Mouse (Mus musculus): ENCODE measurements around the gene Aldob.
"Not testable (repeated sequence)": the region's sequence is repeated elsewhere in the genome, so short reads cannot be mapped to it uniquely, and the experiment has no call there.

The Aldob gene

DNA sequence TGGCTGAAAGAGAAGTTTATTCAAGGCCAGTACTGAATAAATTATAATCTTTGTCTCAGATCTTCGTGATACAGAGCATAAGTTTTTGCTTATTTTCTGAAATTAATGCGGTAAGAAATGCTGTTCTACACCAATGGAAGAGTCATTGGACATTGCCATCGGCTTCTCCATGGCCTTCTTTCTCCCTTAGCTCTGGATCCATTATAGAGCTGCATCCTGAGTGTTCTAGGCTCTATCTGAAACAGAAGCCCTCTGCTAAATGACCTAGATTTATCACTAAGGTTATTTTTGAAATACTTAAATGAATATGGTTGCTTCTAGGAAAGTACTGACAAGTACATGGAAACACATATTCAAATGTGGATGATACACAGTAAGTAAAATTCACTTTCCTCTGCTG, 14.3 kb downstream of the Aldob start:
- no peak for DNase-seq

GRCm38 (mm10) chr4:49522576-49522975, 26.8 kb downstream of the Aldob start:
- DNase-seq = peak; percentile 52

DNA sequence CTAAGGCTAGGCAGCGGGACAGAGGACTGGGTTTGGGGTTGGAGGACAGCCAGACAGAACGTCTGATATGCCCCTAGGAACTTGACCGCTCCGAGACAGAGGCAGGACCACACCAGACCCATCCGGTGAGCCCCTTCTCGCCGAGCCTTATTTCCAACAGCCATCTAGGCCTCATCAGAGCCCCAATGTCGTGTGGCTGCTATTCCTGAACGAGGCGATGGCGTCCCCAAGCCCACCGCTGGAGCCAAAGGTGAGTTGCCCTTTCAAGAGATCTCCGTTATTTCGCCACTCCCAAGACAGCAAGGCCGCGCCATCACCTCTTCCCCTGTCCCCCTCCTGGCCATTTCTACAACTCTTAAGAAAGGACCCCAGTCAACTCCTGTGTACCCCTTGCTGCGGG, 28.0 kb downstream of the Aldob start:
- no peak for DNase-seq

GRCm38 (mm10) chr4:49520572-49521340, 28.6 kb downstream of the Aldob start, which contains the start of the genes Mrpl50 and Zfp189:
Mrpl50 (minus strand) TSS chr4:49521093.
Zfp189 (plus strand) TSS chr4:49521176.
- peak; percentile 96 for DNase-seq

DNA sequence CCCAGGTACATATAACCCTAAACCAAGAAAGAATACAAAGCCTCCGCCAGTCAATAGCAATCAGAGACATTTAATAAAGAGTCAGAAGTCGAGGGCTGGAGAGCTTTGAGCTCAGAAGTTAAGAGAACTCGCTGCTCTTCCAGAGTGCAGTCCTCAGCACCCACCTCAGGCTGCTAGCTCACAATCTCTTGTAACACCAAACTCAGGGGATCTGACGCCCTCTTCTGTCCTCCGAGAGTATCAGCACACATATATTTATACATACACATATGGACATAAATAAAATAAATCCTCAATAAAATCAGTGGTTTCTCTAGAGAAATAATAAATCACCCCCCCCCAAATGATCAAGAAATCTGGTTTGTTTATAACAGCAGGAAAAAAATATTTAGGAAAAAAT, 29.9 kb downstream of the Aldob start:
- DNase-seq = no peak

- DNase-seq = no peak
These were observed 34.9 kb downstream of the Aldob start for GRCm38 (mm10) chr4:49514441-49514840.

DNA sequence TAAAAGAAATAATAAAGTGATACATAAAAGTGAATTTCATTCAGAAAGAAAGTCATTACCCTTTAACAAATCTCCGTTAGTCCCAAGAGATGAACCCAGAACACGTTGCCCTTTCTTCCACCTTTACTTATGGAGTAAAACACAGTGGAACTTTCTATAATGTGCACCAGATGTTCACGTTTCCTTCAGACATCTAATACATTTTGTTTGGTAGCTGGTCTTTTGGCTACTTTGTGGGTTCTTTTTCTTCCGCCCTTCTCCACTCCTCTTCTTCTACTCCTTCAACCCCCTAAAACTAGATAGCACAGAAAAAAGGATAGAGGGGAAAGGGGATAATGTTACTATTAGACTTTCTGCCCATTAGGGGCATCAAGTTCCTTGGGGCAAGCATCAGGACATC, 36.7 kb downstream of the Aldob start:
- DNase-seq = no peak

DNA sequence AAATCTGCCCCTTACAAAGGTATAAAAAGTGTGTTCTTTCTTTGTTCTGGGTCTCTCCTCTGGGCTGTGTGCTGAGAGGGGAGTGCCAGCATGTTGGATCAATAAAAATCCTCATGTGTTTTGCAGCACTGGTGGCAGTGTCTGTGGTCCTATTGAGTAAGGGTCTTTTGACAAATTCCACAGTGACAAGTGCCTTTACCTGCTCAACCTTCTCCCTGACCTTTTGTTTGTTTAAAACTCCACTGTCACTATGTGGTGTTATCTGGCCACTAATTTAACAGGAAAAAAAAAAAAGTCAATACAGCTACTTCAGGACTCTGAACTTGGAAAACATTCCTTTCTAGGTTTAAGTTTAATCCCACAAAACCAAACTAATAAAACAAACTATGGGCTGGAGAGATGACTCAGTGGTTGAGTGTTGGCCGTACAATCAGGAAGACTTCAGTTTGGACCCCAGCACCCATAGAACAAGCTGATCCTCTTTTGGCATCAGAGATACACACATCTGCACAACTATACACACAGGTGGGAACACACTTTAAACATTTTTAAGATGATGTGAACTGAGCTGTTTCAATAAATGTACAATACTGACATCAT, 39.0 kb downstream of the Aldob start:
- DNase-seq = not testable (repeated sequence)

- DNase-seq = no peak
These were observed 40.2 kb downstream of the Aldob start for GRCm38 (mm10) chr4:49509183-49509582.

GRCm38 (mm10) chr4:49506386-49506785, 43.0 kb downstream of the Aldob start, which contains the start of gene Baat:
Baat (minus strand) TSS chr4:49506557.
- no peak for DNase-seq

- DNase-seq = no peak
These were observed 45.8 kb downstream of the Aldob start for GRCm38 (mm10) chr4:49503563-49503962.

Data from cerebellum, adult 9-11 months (tissue).